Mouse (Mus musculus): ENCODE results near the gene Slc5a12.

Gene Slc5a12

DNA sequence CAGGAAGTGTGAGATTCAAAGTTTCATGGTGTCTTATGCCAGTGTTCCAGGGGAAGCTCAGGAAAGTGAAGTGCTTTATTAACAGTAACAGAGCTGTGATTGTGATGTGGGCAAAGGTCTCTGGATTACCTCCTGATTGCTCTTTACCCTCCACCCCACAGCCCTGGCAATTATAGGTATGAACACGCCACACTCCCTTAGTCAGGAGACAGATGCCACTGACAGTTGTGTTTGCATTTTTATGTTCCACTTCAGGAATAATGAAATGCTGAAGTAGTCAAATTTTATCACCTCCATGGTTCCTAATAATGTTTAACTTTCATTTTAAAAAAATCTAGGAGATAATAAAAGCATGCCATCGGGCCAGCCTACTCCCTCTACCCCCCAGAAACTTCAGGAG lies at the start of gene Slc5a12:
Slc5a12 (plus strand) TSS at position 367 of the 400 bp plus-strand sequence.
- DNase-seq (ENCODE audit: low spot score): no peak

DNA sequence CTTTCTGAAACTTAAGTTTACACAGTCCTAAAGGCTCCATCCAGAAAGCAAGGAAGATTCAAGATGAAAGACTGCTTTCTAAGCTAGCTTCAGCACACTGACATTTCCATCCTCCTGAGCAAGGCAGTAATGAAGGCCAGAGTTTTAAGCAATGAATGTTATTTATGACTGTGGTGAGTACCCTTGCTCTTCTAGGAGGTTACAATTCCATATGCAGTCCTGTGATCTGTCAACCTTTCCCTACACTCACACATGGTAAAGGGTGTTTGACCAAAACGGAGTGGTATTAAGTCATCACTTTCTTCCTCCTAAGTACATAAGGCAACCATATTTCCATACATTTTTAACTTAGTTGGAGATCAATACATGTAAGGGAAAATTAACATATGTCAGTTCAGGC lies 41.0 kb upstream of the Slc5a12 start:
- DNase-seq (ENCODE audit: low spot score): no peak

DNA sequence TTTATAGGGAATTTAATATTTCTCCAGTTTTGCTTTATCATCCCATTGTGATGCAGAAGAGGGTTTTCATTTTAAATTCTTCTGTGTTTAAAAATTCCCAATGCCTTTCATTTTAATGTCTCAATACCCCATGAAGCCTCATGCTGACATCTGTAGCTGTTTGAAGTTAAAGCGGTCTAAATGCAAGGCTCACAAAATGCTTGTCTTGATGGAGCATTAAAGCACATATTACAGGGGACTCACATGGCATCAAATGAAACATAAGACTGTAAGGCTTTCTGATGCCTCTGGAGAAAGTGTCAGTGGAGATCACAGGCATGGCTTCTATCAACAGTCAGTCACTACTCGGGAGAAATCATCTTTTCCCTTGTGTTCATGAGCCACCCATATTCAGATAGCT lies 34.5 kb upstream of the Slc5a12 start:
- DNase-seq (ENCODE audit: low spot score): no peak

DNA sequence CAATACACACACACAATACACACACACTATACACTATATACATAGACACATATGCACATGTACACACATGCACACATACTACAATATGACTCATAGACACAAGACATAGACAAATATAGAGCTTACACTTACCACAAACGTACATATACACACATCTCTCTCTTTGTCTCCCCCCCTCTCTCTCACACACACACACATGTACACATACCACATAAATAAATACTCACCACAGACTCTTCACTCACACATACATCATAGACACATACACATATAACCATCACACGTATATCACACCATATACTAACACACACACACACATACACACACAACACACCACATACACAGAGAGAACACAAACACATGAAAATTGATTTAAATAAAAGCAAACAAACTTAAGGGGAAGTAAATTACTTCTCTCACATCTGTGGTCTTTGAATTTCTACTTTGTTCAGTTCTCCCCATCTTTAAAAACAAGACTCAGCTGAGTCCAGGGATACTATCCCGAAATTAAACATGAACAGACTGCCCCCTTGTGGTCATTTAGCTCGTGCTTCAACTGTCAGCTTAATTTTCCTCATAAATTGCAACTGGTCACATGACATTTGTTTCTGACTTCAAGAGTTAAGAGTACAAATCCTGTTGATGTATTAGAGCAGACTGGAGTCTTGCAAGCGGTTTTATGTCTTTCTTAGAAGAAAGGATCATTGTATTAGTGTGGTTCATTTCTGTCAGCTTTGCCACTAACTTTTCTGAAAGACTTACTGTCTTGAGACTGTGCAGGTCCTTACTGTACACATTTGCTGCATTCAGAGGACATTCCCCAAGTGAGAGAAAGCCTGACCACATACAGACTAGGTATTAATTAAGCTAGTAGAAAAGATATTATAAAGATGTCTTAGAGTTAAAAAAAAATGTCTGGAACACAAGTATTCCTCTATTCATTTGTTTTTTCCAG lies 32.1 kb upstream of the Slc5a12 start:
- DNase-seq (ENCODE audit: low spot score): peak; percentile 92

DNA sequence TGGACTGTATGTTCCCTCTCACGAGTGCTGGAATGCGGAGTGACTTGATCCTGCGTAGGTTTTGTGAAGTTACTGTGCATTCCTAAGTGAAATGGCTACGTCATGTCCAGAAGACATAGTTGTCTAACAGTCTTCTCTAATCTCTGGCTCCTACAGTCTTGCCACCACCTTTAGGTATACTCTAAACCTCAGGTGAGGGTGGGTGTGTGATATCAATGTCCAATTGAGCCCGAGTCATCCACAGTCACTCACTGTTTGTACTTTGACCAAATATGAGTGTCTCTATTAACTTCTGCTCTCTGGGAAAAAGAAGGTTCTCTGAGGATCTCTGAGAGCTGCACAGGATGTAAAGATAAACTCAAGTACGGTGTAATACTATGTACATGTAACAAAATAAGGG lies 10.4 kb upstream of the Slc5a12 start:
- no peak for DNase-seq (ENCODE audit: low spot score)

DNA sequence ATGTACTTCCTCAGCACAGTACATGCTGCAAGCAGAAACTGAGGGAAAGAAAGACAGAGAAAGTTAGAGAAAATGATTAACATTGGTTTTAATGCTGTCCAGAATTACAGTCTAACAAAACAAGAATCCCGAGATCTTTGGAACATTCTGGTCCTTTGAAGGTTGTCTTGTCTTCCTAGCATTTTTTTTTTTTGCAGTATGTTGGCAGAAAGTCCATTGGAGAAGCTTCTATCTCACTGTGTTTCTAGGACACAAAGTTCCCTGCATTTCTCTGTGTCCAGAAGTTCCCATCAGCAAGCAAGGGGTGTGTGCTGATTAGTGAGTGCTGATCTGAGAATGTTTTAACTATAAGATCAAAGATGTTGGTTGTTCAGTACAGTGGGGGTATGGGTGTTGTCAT lies 7.1 kb upstream of the Slc5a12 start:
- no peak for DNase-seq (ENCODE audit: low spot score)

DNA sequence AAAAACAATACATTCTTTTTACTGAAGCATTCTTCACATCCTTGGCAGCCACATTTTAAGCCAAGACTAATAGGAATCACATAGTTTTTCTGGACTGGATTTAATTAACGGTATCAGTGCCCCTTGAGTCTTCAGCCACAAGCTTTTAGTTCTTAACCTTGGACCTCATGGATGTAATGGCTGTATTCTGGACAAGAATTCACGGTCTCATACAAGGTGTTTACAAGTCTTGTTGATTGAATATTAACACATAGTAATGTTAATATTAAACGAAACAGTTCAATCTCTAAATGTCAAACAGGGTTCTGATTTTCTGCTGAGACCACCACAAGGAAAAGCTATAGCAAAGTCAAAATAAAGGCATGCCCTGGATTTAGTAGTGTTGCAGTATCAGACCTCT lies 4.8 kb upstream of the Slc5a12 start:
- no peak for DNase-seq (ENCODE audit: low spot score)

DNA sequence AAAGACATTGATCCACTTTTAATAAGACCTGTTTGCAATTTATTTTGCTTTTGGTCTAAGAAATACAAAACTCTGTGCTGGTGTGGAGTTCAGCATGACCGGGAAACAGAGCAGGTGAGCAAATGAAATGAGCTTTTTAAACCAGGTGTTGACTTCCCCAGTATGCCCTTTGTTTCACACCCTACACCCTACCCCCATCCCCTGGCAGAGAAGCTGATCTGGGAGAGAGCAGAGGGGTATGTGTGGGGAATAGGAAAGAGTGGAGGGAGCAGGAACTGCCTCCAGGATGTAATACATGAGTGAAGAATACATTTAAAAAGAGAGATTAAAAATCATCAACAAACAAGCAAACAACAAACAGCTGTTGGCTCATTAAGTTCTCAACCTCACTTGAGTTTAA lies 47.3 kb downstream of the Slc5a12 start:
- DNase-seq (ENCODE audit: low spot score): no peak

DNA sequence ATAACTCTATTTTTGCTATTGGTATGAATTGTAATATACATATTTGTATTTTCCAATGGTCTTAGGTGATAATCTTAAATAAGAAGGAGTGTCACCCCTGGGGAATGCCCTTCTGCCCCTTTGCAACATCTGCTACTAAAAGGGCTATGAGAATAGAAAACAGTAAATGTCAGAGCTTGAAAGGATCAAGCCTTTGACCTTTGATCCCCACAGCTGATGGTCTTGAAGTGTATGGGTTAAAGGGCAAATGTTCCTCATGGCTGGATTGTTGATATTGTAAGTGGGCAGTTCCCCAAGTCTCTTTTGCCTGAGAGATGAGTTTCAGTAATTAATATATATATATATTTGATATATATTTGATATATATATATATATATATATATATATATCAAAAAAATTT lies 47.7 kb downstream of the Slc5a12 start:
- DNase-seq (ENCODE audit: low spot score): no peak

DNA sequence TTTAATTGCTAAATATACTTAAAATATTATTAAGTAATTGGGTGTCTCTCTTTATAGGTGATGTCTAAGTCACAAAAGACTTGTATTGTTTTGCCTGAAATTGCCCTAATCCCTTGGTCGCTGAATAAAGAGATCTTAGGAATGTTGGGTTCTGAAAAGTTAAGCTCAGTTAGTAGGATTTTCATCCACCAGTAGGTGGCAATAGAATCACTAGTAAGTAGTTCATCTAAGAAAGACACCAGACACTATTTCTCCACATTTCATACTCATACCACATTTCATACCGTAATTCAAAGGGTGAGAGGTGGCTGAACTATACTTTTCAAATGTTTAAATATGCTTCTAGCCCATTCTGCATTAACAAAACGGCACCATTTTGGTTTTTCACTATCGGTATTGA lies 66.2 kb downstream of the Slc5a12 start:
- peak; percentile 79 for DNase-seq (ENCODE audit: low spot score)

DNA sequence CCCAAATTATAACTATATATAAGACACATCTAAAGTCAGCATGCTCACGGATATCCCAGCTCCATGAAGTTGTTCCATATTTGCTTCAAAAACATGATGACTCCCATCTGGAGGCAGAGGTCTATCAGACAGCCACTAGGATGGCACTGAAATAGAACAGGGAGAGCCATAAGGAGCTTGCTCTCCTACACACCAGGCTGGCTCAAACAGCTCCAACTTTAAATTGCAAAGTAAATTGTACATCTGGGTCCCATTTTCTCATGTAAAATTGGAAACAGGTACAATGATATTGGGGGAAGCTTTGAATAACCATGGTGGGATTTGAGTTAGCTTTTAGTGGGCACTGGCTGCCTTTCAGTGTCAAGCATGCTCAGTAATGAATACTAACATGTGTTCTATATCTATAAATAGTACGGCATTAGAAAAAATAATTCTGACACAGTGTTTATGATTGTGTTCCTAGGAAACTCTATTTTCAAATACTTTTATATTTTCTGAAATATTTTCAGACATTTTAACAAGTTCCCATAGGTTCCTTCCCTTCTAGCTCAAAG lies 74.0 kb downstream of the Slc5a12 start:
- no peak for DNase-seq (ENCODE audit: low spot score)
